Mouse (Mus musculus): ENCODE measurements at regions not wholly inside any gene's neighbourhood (a gene's known extent, or its start where the extent isn't known, plus 50 kb on each side); places are given as distances from the start of the nearest gene placed in this dataset.

GRCm38 (mm10) chr8:34239346-34239900 is 127.9 kb upstream of the Gm10131 start:
- TF ChIP-seq POLR2A (IDR thresholded peaks at IDR 0.05; ENCODE audit: extremely low read depth, insufficient read depth, low read length) (no peak), CTCF (IDR thresholded peaks at IDR 0.05; ENCODE audit: low read depth, low read length) (no peak)
